Mouse (Mus musculus) heart, embryonic 14.5 days (tissue): Measurements from ENCODE around the gene Gm10354. TPM values are rescaled to one million over a fixed set of nuclear protein-coding genes. Genes with fewer than 3 reads are reported as not detected.
"Not testable (repeated sequence)": the region's sequence is repeated elsewhere in the genome, so short reads cannot be mapped to it uniquely, and the experiment has no call there.

Experiments
- ATAC-seq: fragments of 200-750 bp; cut with Nextera tagmentation; 2 replicates; pipeline ENCODE4 v1.8.0; 2017; ENCODE audit warnings: low read depth, moderate TSS enrichment; ENCODE audit not compliant: insufficient number of reproducible peaks, insufficient read depth, low FRiP score
- H3K27ac ChIP-seq, 2 experiments: fragments of 200-500 bp in 1 of 2; fragments of 300-500 bp in 1 of 2; sonication (generic) in 1 of 2; replicated peaks in 1 of 2; 2 replicates each; pipeline ENCODE4 v1.5.1; 2012 to 2014; ENCODE audit warnings: low read depth in 2 of 2, low read length in 2 of 2, control low read depth in 1 of 2, mild to moderate bottlenecking in 1 of 2, mixed read lengths in 1 of 2; ENCODE audit not compliant: control insufficient read depth in 1 of 2, insufficient read depth in 1 of 2
- H3K27me3 ChIP-seq: fragments of 300-500 bp; sonication (generic); 2 replicates; pipeline ENCODE4 v1.6.1; 2014; ENCODE audit warnings: mild to moderate bottlenecking, low read length, control low read depth; ENCODE audit not compliant: control insufficient read depth, insufficient read depth
- H3K36me3 ChIP-seq: fragments of 300-500 bp; sonication (generic); 2 replicates; pipeline ENCODE4 v1.6.1; 2014; ENCODE audit warnings: mild to moderate bottlenecking, control low read depth, low read length, mixed read lengths; ENCODE audit not compliant: control insufficient read depth, insufficient read depth
- H3K4me1 ChIP-seq, 2 experiments: fragments of 200-500 bp in 1 of 2; fragments of 300-500 bp in 1 of 2; sonication (generic) in 1 of 2; 2 replicates each; pipeline ENCODE4 v1.6.1; 2012 to 2014; ENCODE audit warnings: low read length in 2 of 2, control low read depth in 1 of 2, mixed read lengths in 1 of 2; ENCODE audit not compliant: control insufficient read depth in 2 of 2, insufficient read depth in 2 of 2
- H3K4me2 ChIP-seq: fragments of 300-500 bp; sonication (generic); 2 replicates; pipeline ENCODE4 v1.6.1; 2014; ENCODE audit warnings: mild to moderate bottlenecking, low read length
- H3K4me3 ChIP-seq, 2 experiments: fragments of 200-500 bp in 1 of 2; fragments of 300-500 bp in 1 of 2; sonication (generic) in 1 of 2; 2 replicates each; pipeline ENCODE4 v1.5.1; 2012 to 2014; ENCODE audit warnings: low read length in 2 of 2, mild to moderate bottlenecking in 2 of 2, control low read depth in 1 of 2, low read depth in 1 of 2, moderate library complexity in 1 of 2; ENCODE audit not compliant: control insufficient read depth in 1 of 2, insufficient read depth in 1 of 2
- H3K9ac ChIP-seq: fragments of 300-500 bp; sonication (generic); 2 replicates; pipeline ENCODE4 v1.6.1; 2014; ENCODE audit warnings: mild to moderate bottlenecking, low read length
- H3K9me3 ChIP-seq: fragments of 300-500 bp; sonication (generic); 2 replicates; pipeline ENCODE4 v1.6.1; 2016; ENCODE audit warnings: low read length, control low read depth; ENCODE audit not compliant: control insufficient read depth
- WGBS: fragments of 180-500 bp; shearing (Covaris S2); extraction: QIAGEN DNeasy Blood & Tissue Kit; methylation state at CpG from one replicate; pipeline ENCODE4 v1.1.7; 2014; 5-methylcytosine and 5-hydroxymethylcytosine counted together
- polyA plus RNA-seq: library from polyadenylated mRNA; unstranded; fragments of >200 nt; fragmentation: Nextera tagmentation; extraction: Ambion mirVana; gene quantifications from 2 replicates; pipeline ENCODE4 v1.2.1, GENCODE M21; 2014

Gm10354 gene
- not detected in 2 replicates for polyA plus RNA-seq

- H3K9me3 ChIP-seq, H3K4me1 ChIP-seq, H3K36me3 ChIP-seq, H3K27me3 ChIP-seq, H3K27ac ChIP-seq, H3K4me3 ChIP-seq, ATAC-seq, H3K9ac ChIP-seq, H3K4me2 ChIP-seq: not testable (repeated sequence)
- WGBS, result no CpG with 5 or more reads among the region's 1 CpGs
Observed at GRCm38 (mm10) chr5:14978835-14979234, at the start of gene Gm10354. Gene Gm10354 (minus strand): TSS chr5:14978935.

- 86% methylated on average over 1 of the region's 1 CpGs for WGBS
- ATAC-seq, result not testable (repeated sequence)
Observed at GRCm38 (mm10) chr5:15024316-15024715, 45.6 kb upstream of the Gm10354 start.

DNA sequence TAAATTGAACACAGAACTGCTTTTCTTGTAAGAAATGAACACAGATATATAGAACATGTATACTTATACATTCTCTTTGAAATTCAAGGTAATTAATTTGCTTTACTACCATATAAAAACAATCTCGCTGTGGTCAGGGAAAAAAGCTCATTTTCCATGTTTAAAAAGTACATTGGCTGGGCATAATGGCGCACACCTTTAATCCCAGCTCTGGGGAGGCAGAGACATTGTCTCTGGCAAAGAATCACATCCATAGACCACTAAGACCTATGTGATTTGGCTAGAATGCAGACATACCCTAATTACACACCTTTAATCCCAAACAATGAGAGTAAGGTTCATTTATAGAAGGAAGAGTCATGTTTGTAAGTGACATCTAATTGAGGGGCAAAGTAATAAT lies 41.3 kb upstream of the Gm10354 start:
- H3K9ac ChIP-seq, H3K27ac ChIP-seq, ATAC-seq, H3K4me1 ChIP-seq, H3K27me3 ChIP-seq, H3K4me3 ChIP-seq, H3K4me2 ChIP-seq, H3K36me3 ChIP-seq: not testable (repeated sequence)
- 56% methylated on average over 2 of the region's 2 CpGs for WGBS
- peaks cover 16% of the 10 kb centered on the region for H3K9me3 ChIP-seq

More at GRCm38 (mm10) chr5:15024316-15024715, 45.6 kb upstream of the Gm10354 start:
- peaks cover 19% of the 10 kb centered on the region for H3K9me3 ChIP-seq
- H3K36me3 ChIP-seq, H3K9ac ChIP-seq, H3K4me1 ChIP-seq, H3K27me3 ChIP-seq, H3K27ac ChIP-seq, H3K4me2 ChIP-seq, H3K4me3 ChIP-seq: not testable (repeated sequence)

GRCm38 (mm10) chr5:15010639-15011582 lies 32.2 kb upstream of the Gm10354 start:
- ATAC-seq, result peak; percentile 54
- H3K27ac ChIP-seq, H3K4me1 ChIP-seq, H3K9ac ChIP-seq, H3K36me3 ChIP-seq, H3K27me3 ChIP-seq, H3K9me3 ChIP-seq, H3K4me2 ChIP-seq, H3K4me3 ChIP-seq: not testable (repeated sequence)
- WGBS, result 78% methylated on average over 11 of the region's 11 CpGs

DNA sequence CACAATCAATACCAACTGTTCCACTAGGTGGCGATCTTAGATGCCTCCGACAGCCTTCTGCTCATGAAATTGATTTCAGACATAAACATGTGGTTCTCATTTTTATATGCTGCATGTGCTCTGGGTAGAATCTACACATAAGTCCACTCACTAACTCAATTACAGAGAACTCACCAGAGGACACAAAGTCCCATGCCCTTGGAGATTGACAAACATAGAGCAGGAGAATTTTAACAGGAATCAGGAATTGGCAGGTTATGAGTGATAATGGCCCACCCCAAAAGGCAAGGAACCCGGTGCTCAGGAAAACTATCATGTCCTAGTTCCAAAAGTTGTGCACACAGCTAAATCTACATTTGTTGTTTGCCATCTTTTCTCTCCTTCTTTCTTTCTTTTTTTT lies 28.2 kb upstream of the Gm10354 start:
- WGBS, result 51% methylated on average over 3 of the region's 3 CpGs
- H3K36me3 ChIP-seq, H3K27me3 ChIP-seq, H3K27ac ChIP-seq, H3K4me1 ChIP-seq, H3K4me2 ChIP-seq, H3K4me3 ChIP-seq, H3K9ac ChIP-seq: not testable (repeated sequence)
- H3K9me3 ChIP-seq, result peaks cover 17% of the 10 kb centered on the region
- ATAC-seq, result 0 out of 2 replicates have a peak, but pooled peaks have one; percentile 10

DNA sequence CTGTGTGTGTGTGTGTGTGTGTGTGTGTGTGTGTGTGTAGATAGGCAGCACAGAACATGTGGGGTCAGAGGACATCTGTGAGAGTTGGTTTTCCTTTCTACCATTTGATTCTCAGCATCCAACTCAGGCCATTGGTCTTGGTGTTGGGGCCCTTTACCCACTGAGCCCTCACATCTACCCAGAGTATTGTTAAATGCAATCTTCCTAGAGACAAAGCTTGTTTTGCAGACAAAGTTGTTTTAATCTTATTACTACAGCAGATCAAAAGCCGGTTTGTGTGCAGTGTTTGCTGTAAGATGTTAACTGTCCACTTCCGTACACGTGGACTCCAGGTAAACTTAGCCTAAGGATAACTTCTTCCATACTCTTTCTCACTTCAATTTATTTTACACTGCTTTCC lies 27.6 kb upstream of the Gm10354 start:
- H3K27ac ChIP-seq, H3K4me1 ChIP-seq, H3K36me3 ChIP-seq, ATAC-seq, H3K9ac ChIP-seq, H3K4me2 ChIP-seq, H3K27me3 ChIP-seq, H3K4me3 ChIP-seq: not testable (repeated sequence)
- 58% methylated on average over 3 of the region's 3 CpGs for WGBS
- peaks cover 17% of the 10 kb centered on the region for H3K9me3 ChIP-seq

GRCm38 (mm10) chr5:15005584-15005983 lies 26.8 kb upstream of the Gm10354 start:
- WGBS, result 60% methylated on average over 2 of the region's 4 CpGs

More at GRCm38 (mm10) chr5:15005584-15005983, 26.8 kb upstream of the Gm10354 start:
- H3K27me3 ChIP-seq, H3K4me1 ChIP-seq, H3K4me3 ChIP-seq, H3K4me2 ChIP-seq, H3K9ac ChIP-seq, H3K27ac ChIP-seq, H3K36me3 ChIP-seq, ATAC-seq: not testable (repeated sequence)
- peaks cover 16% of the 10 kb centered on the region for H3K9me3 ChIP-seq
